Mouse (Mus musculus) C2C12 (cell line): ENCODE measurements at regions not wholly inside any gene's neighbourhood (a gene's known extent, or its start where the extent isn't known, plus 50 kb on each side); places are given as distances from the start of the nearest gene placed in this dataset.

Experiments
- CEBPB ChIP-seq: IDR thresholded peaks from one replicate; pipeline ENCODE4 v1.6.1; 2011; ENCODE audit warnings: low read depth, mild to moderate bottlenecking, control low read depth, moderate library complexity
- CTCF ChIP-seq: IDR thresholded peaks from one replicate; pipeline ENCODE4 v1.5.1; 2011; ENCODE audit not compliant: control insufficient read depth, insufficient read depth, insufficient read length
- FOSL1 ChIP-seq: IDR thresholded peaks from one replicate; pipeline ENCODE4 v1.8.0; 2011; ENCODE audit warnings: mild to moderate bottlenecking, low read length; ENCODE audit not compliant: poor library complexity, insufficient read depth, severe bottlenecking
- MAX ChIP-seq: IDR thresholded peaks from one replicate; pipeline ENCODE4 v1.6.1; 2011; ENCODE audit warnings: mild to moderate bottlenecking, control low read depth
- MYOD1 ChIP-seq: IDR thresholded peaks from one replicate; pipeline ENCODE4 v1.6.1; 2011; ENCODE audit warnings: low read depth; ENCODE audit not compliant: control insufficient read depth, insufficient read length
- MYOG ChIP-seq: IDR thresholded peaks from one replicate; pipeline ENCODE4 v1.6.1; 2011; ENCODE audit not compliant: control insufficient read depth, insufficient read length; ENCODE audit errors: extremely low read depth
- USF1 ChIP-seq: IDR thresholded peaks from one replicate; pipeline ENCODE4 v1.6.1; 2011; ENCODE audit warnings: low read depth, mild to moderate bottlenecking, control low read depth, moderate library complexity

DNA sequence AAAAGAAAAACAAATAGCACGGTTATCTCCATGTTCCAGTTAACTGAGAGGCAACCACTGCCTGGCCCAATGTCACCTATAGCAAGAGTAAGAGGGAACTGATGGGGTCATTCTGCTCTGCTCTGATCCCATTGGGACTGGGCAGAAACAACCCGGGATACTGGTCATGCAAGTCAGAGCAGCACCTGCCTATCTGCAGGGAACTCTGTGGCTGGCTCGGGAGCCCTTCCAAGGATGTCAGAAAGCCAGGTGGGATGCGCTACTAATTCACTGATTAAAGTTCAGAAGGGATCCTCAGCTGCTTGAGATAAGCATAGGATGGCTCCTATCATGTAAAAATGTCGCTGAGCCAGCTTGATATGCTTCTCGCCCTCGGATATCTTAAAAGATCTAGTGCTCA, 117.2 kb downstream of the Lmo4 start:
- no peak for TF ChIP-seq CTCF
- TF ChIP-seq MYOG: no peak
- no peak for TF ChIP-seq MAX
- TF ChIP-seq USF1: no peak
- no peak for TF ChIP-seq CEBPB
- no peak for TF ChIP-seq MYOD1
- no peak for TF ChIP-seq FOSL1
